Mouse (Mus musculus) cerebellum, postnatal 10 days (tissue): ENCODE measurements at regions not wholly inside any gene's neighbourhood (a gene's known extent, or its start where the extent isn't known, plus 50 kb on each side); places are given as distances from the start of the nearest gene placed in this dataset.
A peak's percentile ranks its signal among the peaks of the same experiment; 100 is the strongest.

Source experiments
- DNase-seq, 2 experiments: peaks; one replicate each; pipeline ENCODE4 v3.0.0; 2021; ENCODE audit warnings: mixed read lengths in 2 of 2

GRCm38 (mm10) chr7:63313096-63313495 lies 100.7 kb upstream of the Chrna7 start:
- no peak for DNase-seq

GRCm38 (mm10) chr7:63319594-63319993 lies 107.2 kb upstream of the Chrna7 start:
- peak; percentile 85 to 90 for DNase-seq

GRCm38 (mm10) chr7:63321171-63321570 lies 108.8 kb upstream of the Chrna7 start:
- no peak for DNase-seq

GRCm38 (mm10) chr7:63321951-63322710 lies 109.8 kb upstream of the Chrna7 start:
- peak; percentile 83 to 90 for DNase-seq

- peak; percentile 73 to 76 for DNase-seq
Measured at GRCm38 (mm10) chr7:63335146-63335545, 109.4 kb upstream of the Otud7a start.

GRCm38 (mm10) chr7:63336072-63336471 lies 108.5 kb upstream of the Otud7a start:
- no peak for DNase-seq

- no peak for DNase-seq
Measured at GRCm38 (mm10) chr7:63341716-63342115, 102.8 kb upstream of the Otud7a start.

- peak; percentile 81 to 86 for DNase-seq
Measured at GRCm38 (mm10) chr7:63345671-63346392, 98.7 kb upstream of the Otud7a start.

GRCm38 (mm10) chr7:63346393-63346730 lies 98.2 kb upstream of the Otud7a start:
- DNase-seq = no peak
